Mouse (Mus musculus) brain, embryonic 14.5 days (tissue): ENCODE data around the gene Wasf1.

Source experiments
- CTCF ChIP-seq: fragments of 200-500 bp; IDR thresholded peaks from 2 replicates; pipeline ENCODE4 v1.5.1; 2012; ENCODE audit warnings: inconsistent platforms, mild to moderate bottlenecking, moderate library complexity, borderline replicate concordance; ENCODE audit not compliant: insufficient read depth, insufficient read length; ENCODE audit errors: extremely low read depth
- POLR2A ChIP-seq: fragments of 200-500 bp; IDR thresholded peaks from 2 replicates; pipeline ENCODE4 v1.6.1; 2012; ENCODE audit warnings: mild to moderate bottlenecking, inconsistent platforms, borderline replicate concordance; ENCODE audit not compliant: poor library complexity, insufficient read depth, insufficient read length, severe bottlenecking; ENCODE audit errors: extremely low read depth

DNA sequence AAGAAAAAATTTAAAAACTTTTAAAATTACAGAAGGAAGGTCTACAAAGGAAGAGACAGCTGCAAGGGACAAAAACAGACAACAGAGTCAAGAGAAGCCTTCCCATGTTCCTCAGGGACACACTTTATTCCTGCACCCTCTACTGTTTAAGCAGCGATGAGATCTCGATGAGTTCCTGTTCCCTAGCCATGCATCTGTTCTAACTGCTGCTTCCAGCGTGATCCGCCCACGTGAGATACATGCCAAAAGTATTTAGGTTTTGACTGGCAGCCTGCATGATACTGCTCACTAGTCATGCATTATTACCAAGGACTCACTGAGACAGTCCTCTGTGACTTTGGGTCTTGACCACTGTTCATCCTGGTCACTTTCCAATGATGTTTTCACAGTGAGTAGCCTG is 72.9 kb downstream of the Wasf1 start:
- no peak for TF ChIP-seq POLR2A
- TF ChIP-seq CTCF: no peak
